Mouse (Mus musculus): ENCODE results near the gene Olfr64. TPM values are rescaled to one million over a fixed set of nuclear protein-coding genes. Genes with fewer than 3 reads are reported as not detected.

Gene Olfr64
- not detected in 2 replicates for polyA plus RNA-seq (2015; fragmentation: Nextera tagmentation; extraction: Ambion mirVana)

DNA sequence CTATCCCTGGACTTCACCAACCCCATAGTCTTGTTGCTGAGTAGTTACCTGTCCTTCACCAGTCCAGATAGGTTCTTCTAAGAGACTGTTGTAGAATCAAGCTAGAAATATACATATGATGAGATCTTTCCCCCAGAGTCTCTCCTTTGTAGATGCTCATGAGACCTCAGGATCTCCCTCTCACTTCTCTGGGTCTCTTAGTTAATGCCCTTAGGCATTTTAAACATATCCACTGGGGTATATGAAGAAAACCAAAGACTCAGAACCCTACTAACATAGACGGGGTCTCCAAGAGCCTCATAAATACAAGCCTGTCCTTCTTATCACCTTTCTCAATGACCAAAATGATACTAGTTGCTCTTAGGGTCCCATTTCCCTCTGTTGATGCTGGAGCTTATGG, at the start of gene Olfr64:
TSS of gene Olfr64 (minus strand) at position 101 of the 400 bp plus-strand sequence.
- H3K9ac ChIP-seq (replicated peaks) = no peak within 1 kb of the TSS
- H3K9me3 ChIP-seq (ENCODE audit: low read length) = no peaks in the 10 kb centered on the region
- no peaks in the 10 kb centered on the region for H3K27me3 ChIP-seq (ENCODE audit: insufficient read depth, low read length)
- H3K4me3 ChIP-seq (ENCODE audit: low read depth, low read length) = no peak within 1 kb of the TSS
- no peaks in the 10 kb centered on the region for H3K36me3 ChIP-seq (replicated peaks; ENCODE audit: insufficient read depth, low read length)
- no peaks in the 10 kb centered on the region for H3K4me1 ChIP-seq (ENCODE audit: insufficient read depth)
- no peak within 1 kb of the TSS for H3K4me2 ChIP-seq (ENCODE audit: low read depth, low read length)
- no peak for DNase-seq
- no peak for TF ChIP-seq CTCF (IDR thresholded peaks at IDR 0.05; ENCODE audit: low read depth)
- WGBS (ENCODE audit: insufficient replicate concordance) = 63% methylated on average over 1 of the region's 1 CpGs
- no peak within 1 kb of the TSS for H3K27ac ChIP-seq (ENCODE audit: low read depth)
- ATAC-seq = no peak

DNA sequence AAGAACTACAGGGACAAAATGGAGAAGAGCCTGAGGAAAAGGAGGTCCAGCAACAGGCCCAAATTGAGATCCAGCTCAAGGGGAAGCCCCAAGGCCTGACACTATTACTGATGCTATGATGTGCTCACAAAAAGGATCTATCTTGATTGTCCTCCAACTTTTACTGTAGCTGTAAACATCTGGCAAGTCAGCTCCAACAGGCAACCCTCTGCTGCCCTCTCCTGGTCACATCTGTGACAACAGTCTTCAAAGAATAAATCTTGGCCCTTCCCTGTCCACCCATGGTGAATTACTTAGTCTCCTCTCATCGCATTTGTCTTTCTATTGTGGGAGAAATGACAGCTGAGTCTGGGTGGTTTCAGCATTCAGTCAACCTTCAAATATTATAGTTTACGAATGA, 48.4 kb upstream of the Olfr64 start:
- peak; percentile 45 for TF ChIP-seq EP300 (IDR thresholded peaks at IDR 0.05; ENCODE audit: low read depth)
- TF ChIP-seq CTCF (IDR thresholded peaks at IDR 0.05; ENCODE audit: low read depth) = peak; percentile 93
- Histone ChIP-seq H3K27me3 (ENCODE audit: insufficient read depth, low read length) (no peaks in the 10 kb centered on the region), H3K4me2 (ENCODE audit: low read depth, low read length) (no peak overlapping the region), H3K36me3 (replicated peaks; ENCODE audit: insufficient read depth, low read length) (no peaks in the 10 kb centered on the region), H3K27ac (ENCODE audit: low read depth) (no peak overlapping the region), H3K9ac (replicated peaks) (no peak overlapping the region), H3K9me3 (ENCODE audit: low read length) (no peaks in the 10 kb centered on the region), H3K4me1 (ENCODE audit: insufficient read depth) (no peaks in the 10 kb centered on the region), H3K4me3 (ENCODE audit: low read depth, low read length) (no peak overlapping the region)
- ATAC-seq (peak; percentile 69), DNase-seq (peak; percentile 86)
- 13% methylated on average over 2 of the region's 2 CpGs for WGBS (ENCODE audit: insufficient replicate concordance)

DNA sequence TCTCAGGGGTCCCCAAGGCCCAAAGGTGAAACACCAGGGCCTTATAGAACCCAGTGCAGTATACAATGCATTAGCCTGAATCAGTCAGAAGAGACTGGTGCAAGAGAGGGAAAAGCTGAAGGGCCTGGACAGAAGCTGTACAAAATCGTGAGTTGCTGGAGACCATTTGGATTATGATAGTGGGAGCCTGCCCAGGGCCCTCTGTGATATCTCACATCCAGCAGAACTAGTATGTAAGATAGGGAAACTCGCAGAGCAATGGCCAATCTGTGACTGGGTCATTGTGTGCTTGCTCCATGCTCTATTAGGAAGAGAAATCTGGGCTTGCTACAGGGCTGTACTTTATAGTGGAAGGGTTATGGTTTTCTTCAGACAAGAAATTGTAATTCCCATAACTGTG, 40.0 kb upstream of the Olfr64 start, which contains the start of gene Olfr632:
TSS of gene Olfr632 (plus strand) at position 84 of the 400 bp plus-strand sequence.
- DNase-seq = no peak

DNA sequence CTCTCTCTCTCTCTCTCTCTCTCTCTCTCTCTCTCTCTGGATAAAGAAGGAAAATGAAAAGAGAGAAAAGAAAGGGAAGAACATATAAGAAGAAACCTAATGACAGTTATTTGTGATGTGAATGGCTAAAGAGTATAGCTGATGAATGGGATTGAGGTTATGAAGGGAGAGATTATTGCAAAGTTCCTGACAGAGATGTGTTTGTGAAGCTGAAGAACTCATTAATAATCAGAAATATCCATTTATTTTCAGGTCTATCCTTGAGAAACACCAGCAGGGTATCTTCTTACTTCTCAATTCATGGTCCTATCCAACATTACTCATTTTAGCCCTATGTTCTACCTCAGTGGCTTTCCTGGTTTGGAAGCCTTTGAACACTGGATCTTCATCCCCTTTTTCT, 34.2 kb upstream of the Olfr64 start, which contains the start of gene Olfr631:
TSS of gene Olfr631 (plus strand) at position 301 of the 400 bp plus-strand sequence.
- H3K9me3 ChIP-seq (ENCODE audit: low read length) = no peaks in the 10 kb centered on the region
- no peaks in the 10 kb centered on the region for H3K36me3 ChIP-seq (replicated peaks; ENCODE audit: insufficient read depth, low read length)
- no peak for TF ChIP-seq CTCF (IDR thresholded peaks at IDR 0.05; ENCODE audit: low read depth)
- TF ChIP-seq EP300 (IDR thresholded peaks at IDR 0.05; ENCODE audit: low read depth) = no peak
- H3K4me1 ChIP-seq (ENCODE audit: insufficient read depth) = no peaks in the 10 kb centered on the region
- ATAC-seq (no peak), DNase-seq (no peak)
- H3K9ac ChIP-seq (replicated peaks) = no peak within 1 kb of the TSS
- H3K27me3 ChIP-seq (ENCODE audit: insufficient read depth, low read length) = no peaks in the 10 kb centered on the region
- H3K27ac ChIP-seq (ENCODE audit: low read depth) = no peak within 1 kb of the TSS
- H3K4me3 ChIP-seq (ENCODE audit: low read depth, low read length) = no peak within 1 kb of the TSS
- no peak within 1 kb of the TSS for H3K4me2 ChIP-seq (ENCODE audit: low read depth, low read length)

More for the DNA sequence above, 40.0 kb upstream of the Olfr64 start, which contains the start of gene Olfr632:
- H3K36me3 ChIP-seq (replicated peaks; ENCODE audit: insufficient read depth, low read length) = no peaks in the 10 kb centered on the region
- no peak within 1 kb of the TSS for H3K4me2 ChIP-seq (ENCODE audit: low read depth, low read length)
- no peak for TF ChIP-seq EP300 (IDR thresholded peaks at IDR 0.05; ENCODE audit: low read depth)
- no peak for TF ChIP-seq CTCF (IDR thresholded peaks at IDR 0.05; ENCODE audit: low read depth)
- H3K27me3 ChIP-seq (ENCODE audit: insufficient read depth, low read length) = no peaks in the 10 kb centered on the region
- H3K9ac ChIP-seq (replicated peaks) = no peak within 1 kb of the TSS
- no peaks in the 10 kb centered on the region for H3K9me3 ChIP-seq (ENCODE audit: low read length)
- ATAC-seq = no peak
- H3K27ac ChIP-seq (ENCODE audit: low read depth) = no peak within 1 kb of the TSS
- no peaks in the 10 kb centered on the region for H3K4me1 ChIP-seq (ENCODE audit: insufficient read depth)
- no peak within 1 kb of the TSS for H3K4me3 ChIP-seq (ENCODE audit: low read depth, low read length)
- 52% methylated on average over 2 of the region's 2 CpGs for WGBS (ENCODE audit: insufficient replicate concordance)

DNA sequence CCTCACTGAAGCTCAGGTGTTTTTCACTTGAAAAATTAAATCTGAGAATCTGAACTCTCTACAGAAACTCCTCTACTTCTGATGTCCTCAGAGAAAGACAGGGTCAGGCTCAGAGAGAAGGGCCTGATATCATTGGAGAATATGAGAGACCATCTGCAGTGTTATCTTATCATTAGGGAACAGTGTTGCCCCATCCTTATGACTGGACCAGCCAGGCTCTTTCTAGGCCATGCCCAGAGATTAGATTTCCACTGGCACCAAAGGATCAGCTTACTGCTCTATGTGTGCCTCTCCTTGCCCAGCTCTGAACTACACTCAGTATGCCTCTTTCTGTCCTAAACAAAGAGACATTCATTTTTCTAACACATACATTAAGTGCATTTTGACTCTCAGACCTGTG, 21.1 kb upstream of the Olfr64 start:
- Histone ChIP-seq H3K4me2 (ENCODE audit: low read depth, low read length) (peak overlapping the region; percentile 50), H3K4me1 (ENCODE audit: insufficient read depth) (peaks cover 7% of the 10 kb centered on the region), H3K36me3 (replicated peaks; ENCODE audit: insufficient read depth, low read length) (no peaks in the 10 kb centered on the region), H3K27me3 (ENCODE audit: insufficient read depth, low read length) (no peaks in the 10 kb centered on the region), H3K9ac (replicated peaks) (no peak overlapping the region), H3K4me3 (ENCODE audit: low read depth, low read length) (no peak overlapping the region), H3K9me3 (ENCODE audit: low read length) (no peaks in the 10 kb centered on the region), H3K27ac (ENCODE audit: low read depth) (peak overlapping the region; percentile 48)
- ATAC-seq = peak; percentile 80
- no peak for DNase-seq
- TF ChIP-seq CTCF (IDR thresholded peaks at IDR 0.05; ENCODE audit: low read depth) (no peak), EP300 (IDR thresholded peaks at IDR 0.05; ENCODE audit: low read depth) (peak; percentile 97)

DNA sequence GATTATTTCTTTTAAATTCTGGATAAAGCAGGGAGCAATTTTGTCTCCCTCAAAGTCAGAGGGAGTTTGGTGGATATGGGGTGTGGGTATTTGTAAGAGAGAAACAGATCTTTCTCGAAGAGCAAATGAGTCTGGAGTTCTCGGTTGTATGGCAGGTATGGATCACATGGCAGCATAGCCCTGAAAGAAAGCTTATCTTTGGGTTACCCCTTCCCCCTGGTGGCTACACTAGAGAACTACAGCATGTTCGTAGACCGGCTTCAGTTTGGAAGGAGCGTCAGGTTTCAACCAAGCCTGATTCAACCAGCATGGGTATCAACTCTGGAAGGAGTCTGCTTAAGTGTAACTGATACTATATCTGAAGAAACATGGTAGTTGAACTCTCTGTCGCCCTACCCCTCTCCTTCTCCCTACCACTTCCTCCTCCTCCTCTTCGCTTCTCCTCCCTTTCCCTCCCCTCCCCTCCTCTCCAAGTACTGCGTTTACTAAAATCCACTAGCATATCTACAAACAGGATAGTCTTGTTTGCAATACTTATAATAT, 18.8 kb upstream of the Olfr64 start:
- Histone ChIP-seq H3K27me3 (ENCODE audit: insufficient read depth, low read length) (no peaks in the 10 kb centered on the region; the same call in 1 of the 2 replicates), H3K4me1 (ENCODE audit: insufficient read depth) (peaks cover 14% of the 10 kb centered on the region), H3K9me3 (ENCODE audit: low read length) (no peaks in the 10 kb centered on the region), H3K27ac (ENCODE audit: low read depth) (peak overlapping the region; percentile 7; the same call in 1 of the 2 replicates), H3K9ac (replicated peaks) (no peak overlapping the region), H3K36me3 (replicated peaks; ENCODE audit: insufficient read depth, low read length) (no peaks in the 10 kb centered on the region), H3K4me2 (ENCODE audit: low read depth, low read length) (peak overlapping the region; percentile 20; the same call in 1 of the 2 replicates), H3K4me3 (ENCODE audit: low read depth, low read length) (no peak overlapping the region)
- 36% methylated on average over 8 of the region's 8 CpGs for WGBS (ENCODE audit: insufficient replicate concordance)
- ATAC-seq = peak; percentile 54
- TF ChIP-seq CTCF (IDR thresholded peaks at IDR 0.05; ENCODE audit: low read depth) (peak; percentile 85), EP300 (IDR thresholded peaks at IDR 0.05; ENCODE audit: low read depth) (peak; percentile 52; the same call in 1 of the 2 replicates)
- DNase-seq = peak; percentile 51
